Mouse (Mus musculus) erythroblast, embryonic 14.5 days (primary cell): ENCODE measurements around the gene Rgs3. TPM values are rescaled to one million over a fixed set of nuclear protein-coding genes. Genes with fewer than 3 reads are reported as not detected.
A peak's percentile ranks its signal among the peaks of the same experiment; 100 is the strongest.
"Not testable (repeated sequence)": the region's sequence is repeated elsewhere in the genome, so short reads cannot be mapped to it uniquely, and the experiment has no call there.

ENCODE experiments used
- H3K27me3 ChIP-seq: 2 replicates; pipeline ENCODE4 v1.6.1; 2012; ENCODE audit warnings: inconsistent platforms; ENCODE audit not compliant: control insufficient read depth
- H3K36me3 ChIP-seq: 2 replicates; pipeline ENCODE4 v1.6.1; 2012; ENCODE audit warnings: mild to moderate bottlenecking, inconsistent platforms; ENCODE audit not compliant: control insufficient read depth
- H3K4me1 ChIP-seq: 2 replicates; pipeline ENCODE4 v1.6.1; 2012; ENCODE audit warnings: inconsistent platforms; ENCODE audit not compliant: control insufficient read depth
- H3K4me3 ChIP-seq: replicated peaks from 2 replicates; pipeline ENCODE3; 2012; ENCODE audit warnings: moderate library complexity, mild to moderate bottlenecking, inconsistent platforms
- H3K9me3 ChIP-seq: 2 replicates; pipeline ENCODE4 v1.6.1; 2012; ENCODE audit warnings: low read length, inconsistent platforms, mixed read lengths; ENCODE audit not compliant: control insufficient read depth
- GATA1 ChIP-seq: IDR thresholded peaks from 2 replicates; pipeline ENCODE4 v1.6.1; 2012; ENCODE audit warnings: low read length, inconsistent platforms, mixed read lengths
- TAL1 ChIP-seq: IDR thresholded peaks from 3 replicates; pipeline ENCODE4 v1.6.1; 2012; ENCODE audit warnings: low read length, inconsistent platforms, mixed read lengths
- polyA plus RNA-seq: library from polyadenylated mRNA; stranded (reverse); fragments of >175 nt; gene quantifications from 2 replicates; pipeline ENCODE4 v1.2.3, GENCODE M21; 2012

Rgs3 gene
- polyA plus RNA-seq, 1 experiment: 0.13 TPM

DNA sequence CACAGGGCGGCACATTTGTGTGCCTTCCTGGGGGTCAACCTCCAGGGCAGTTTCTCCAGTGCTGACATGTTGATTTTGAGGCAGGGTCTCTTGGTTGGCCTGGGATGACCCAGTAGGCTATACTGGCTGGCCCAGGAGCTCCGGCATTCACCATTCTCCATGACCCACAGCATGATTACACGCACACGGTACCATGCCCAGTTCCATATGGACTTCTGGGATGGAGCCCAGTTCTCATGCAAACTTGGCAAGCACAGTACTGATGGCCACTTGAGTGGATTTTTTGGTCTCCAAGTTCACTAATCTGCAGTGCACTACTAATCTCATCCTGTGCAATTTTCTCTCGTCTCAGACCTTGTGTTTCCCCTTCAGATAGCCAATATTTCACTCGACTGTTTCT, 8.0 kb downstream of the Rgs3 start:
- no peaks in the 10 kb centered on the region for H3K27me3 ChIP-seq
- H3K4me3 ChIP-seq: no peak overlapping the region
- no peaks in the 10 kb centered on the region for H3K4me1 ChIP-seq
- no peaks in the 10 kb centered on the region for H3K36me3 ChIP-seq
- TF ChIP-seq GATA1: no peak
- no peak for TF ChIP-seq TAL1
- H3K9me3 ChIP-seq: no peaks in the 10 kb centered on the region

DNA sequence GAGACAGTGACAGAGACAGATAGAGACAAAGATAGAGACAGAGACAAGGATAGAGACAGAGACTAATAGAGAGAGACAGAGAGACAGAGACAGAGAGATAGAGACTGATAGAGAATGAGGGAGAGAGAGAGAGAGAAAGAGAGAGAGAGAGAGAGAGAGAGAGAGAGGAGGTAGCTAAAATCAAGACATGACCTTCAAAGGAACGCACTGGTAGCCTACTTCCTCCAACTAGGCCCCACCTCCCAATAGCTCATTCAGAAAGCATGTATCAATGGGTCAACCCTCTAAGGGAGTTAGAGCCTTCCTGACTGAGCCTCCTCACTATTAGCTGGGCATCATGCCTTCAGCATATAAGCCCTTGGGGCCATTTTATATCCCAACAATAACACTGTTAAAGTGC, 8.7 kb downstream of the Rgs3 start:
- no peaks in the 10 kb centered on the region for H3K36me3 ChIP-seq
- H3K9me3 ChIP-seq: no peaks in the 10 kb centered on the region
- H3K4me1 ChIP-seq: no peaks in the 10 kb centered on the region
- TF ChIP-seq GATA1 (no peak), TAL1 (no peak)
- H3K27me3 ChIP-seq: no peaks in the 10 kb centered on the region
- H3K4me3 ChIP-seq: no peak overlapping the region

DNA sequence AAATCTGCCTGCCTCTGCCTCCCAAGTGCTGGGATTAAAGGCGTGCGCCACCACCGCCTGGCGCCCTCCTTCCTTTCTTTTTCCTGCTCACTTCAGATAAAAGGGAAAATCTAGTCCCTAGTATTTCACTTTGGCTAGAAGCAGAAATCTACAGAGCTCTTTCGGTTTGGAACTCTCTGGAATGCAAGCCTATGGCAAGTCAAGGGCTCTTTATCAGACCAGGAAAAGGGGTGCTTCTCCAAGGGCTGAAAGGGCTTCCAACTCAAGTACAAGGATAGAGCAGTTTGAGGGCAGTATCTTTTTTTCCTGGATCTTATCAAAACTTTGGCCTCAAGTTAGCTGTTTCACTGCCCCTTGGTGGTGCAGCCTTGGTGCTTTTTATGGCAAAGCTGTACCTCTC, 10.0 kb downstream of the Rgs3 start:
- no peak overlapping the region for H3K4me3 ChIP-seq
- no peaks in the 10 kb centered on the region for H3K4me1 ChIP-seq
- TF ChIP-seq GATA1 (no peak), TAL1 (no peak)
- H3K9me3 ChIP-seq: no peaks in the 10 kb centered on the region
- no peaks in the 10 kb centered on the region for H3K27me3 ChIP-seq
- no peaks in the 10 kb centered on the region for H3K36me3 ChIP-seq

DNA sequence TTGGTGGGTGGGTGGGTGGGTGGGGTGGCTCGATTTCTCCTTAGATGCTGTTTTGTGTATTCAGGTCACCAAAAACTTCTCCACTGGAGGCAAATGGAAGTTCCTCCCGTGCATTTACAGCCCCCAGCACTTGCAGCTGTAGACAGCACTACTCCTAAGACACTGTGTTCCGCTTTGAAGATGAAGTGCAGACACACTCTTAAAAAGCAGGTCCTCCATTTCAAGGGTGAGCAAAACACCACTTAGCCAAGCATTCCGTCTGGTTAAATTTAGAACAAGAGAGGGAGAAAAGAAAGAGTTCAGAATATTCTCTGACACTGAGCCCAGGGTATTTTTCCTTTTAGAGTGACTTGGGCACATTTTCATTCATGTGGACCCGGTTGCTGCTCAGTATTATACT, 10.4 kb downstream of the Rgs3 start:
- H3K36me3 ChIP-seq: no peaks in the 10 kb centered on the region
- no peaks in the 10 kb centered on the region for H3K4me1 ChIP-seq
- no peaks in the 10 kb centered on the region for H3K9me3 ChIP-seq
- H3K4me3 ChIP-seq: no peak overlapping the region
- TF ChIP-seq GATA1: no peak
- TF ChIP-seq TAL1: no peak
- no peaks in the 10 kb centered on the region for H3K27me3 ChIP-seq

DNA sequence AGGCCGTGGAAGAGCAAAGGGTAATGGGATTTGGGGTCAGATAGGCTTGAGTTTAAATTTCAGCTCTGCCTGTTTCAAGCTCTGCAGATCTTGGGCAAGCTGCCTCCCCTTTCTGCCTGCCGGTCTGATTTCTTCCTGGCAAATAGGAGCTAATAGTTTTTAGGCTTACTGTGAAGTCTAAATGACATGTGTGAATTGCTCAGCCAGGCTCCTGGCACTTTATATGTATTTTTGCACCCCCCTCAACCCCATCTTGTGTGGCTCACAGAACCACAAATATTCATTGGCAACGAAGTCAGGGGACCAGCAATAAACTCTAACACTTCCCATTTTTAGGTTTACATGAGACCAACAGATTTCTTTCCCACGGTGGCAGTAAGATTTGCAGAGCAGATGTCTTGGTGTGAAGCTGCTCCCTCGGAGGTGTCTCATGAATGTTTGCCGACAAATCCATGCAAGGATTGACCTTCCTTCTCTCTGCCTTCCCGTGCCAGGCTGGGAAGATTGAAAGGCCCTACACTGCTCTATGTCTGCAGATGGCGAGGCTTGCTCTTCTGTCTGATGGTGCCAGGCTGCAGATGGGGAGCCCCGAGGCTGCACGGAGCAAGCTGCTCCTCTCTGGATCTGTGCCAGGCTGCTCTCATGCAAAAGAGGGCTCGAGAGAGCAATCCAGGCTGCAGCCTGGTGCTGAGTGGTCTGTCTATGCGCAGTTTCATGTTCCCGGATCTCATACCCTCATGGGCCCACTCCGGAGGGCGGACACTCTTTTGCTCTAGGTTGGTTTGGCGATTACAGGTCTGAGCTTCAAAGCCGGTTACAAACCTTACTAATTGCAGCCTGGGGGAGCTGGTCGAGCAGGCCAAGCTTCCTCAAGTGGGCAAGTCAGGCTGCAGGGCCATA, 23.0 kb downstream of the Rgs3 start:
- H3K9me3 ChIP-seq: no peaks in the 10 kb centered on the region
- H3K27me3 ChIP-seq: peaks cover 32% of the 10 kb centered on the region
- TF ChIP-seq TAL1 (no peak), GATA1 (no peak)
- no peaks in the 10 kb centered on the region; the same call in 1 of the 2 replicates for H3K4me1 ChIP-seq
- H3K36me3 ChIP-seq: no peaks in the 10 kb centered on the region
- H3K4me3 ChIP-seq: no peak overlapping the region

DNA sequence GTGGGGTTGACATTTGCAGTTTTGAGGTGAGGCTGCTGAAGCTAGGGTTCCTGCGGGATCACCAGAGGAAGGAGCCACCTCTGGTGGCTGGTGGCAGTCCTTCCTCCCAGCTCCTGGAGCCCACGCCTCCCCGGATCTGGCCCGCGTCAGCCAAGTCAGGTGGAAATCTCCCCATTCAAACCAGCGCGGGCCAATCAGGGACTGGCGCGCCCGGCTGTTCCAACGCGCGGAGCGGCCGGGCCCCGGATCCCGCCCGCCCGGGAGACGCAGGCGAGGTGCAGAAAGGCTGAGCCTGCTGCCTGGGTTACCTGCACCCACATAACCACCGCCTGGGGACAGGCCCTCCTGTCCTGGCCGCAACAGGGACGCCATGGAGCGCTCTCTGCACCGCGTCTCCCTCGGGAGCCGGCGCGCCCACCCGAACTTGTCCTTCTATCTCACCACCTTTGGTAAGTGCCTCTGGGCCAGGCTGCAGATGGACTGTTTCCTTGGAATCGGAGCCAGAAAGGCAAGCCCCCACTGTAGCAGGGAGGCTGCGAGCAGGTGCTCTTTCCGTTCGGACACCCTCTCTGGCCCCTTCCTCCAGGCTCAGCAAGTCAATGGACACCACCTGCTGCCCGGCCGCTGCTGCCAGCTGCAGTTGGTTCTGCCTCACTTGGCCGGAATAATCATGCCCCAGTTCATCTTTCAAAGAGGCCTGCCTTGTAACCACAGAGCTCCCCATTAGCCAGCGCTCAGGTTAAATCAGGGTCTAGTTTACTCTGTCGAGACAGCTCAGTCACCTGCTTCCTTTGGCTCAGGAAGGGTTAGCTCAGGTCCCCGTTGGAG, 23.8 kb downstream of the Rgs3 start:
- no peaks in the 10 kb centered on the region for H3K9me3 ChIP-seq
- TF ChIP-seq TAL1 (no peak), GATA1 (no peak)
- H3K4me3 ChIP-seq: peak overlapping the region; percentile 42
- H3K27me3 ChIP-seq: peaks cover 32% of the 10 kb centered on the region
- no peaks in the 10 kb centered on the region; the same call in 1 of the 2 replicates for H3K4me1 ChIP-seq
- no peaks in the 10 kb centered on the region for H3K36me3 ChIP-seq

DNA sequence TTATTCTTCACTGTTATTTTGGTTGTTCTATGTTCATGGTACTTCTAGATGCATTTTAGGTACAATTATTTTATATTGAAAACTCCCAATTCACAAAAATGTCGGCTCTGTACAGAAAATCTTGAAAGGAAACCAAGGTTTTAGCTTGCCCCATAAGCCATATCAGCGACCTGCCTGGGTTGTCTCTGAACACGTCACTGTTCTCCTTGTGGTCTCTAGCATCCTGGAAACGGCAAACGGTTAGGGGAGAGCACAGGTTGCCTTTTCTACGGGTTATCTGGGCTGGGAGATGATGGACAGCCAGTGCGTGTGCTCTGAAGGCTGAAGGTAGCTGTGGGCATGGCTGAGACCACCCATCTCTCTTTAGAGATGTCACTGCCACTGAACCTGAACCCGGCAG, 27.4 kb downstream of the Rgs3 start:
- no peak for TF ChIP-seq GATA1
- no peak for TF ChIP-seq TAL1
- Histone ChIP-seq H3K4me3 (no peak overlapping the region), H3K36me3 (no peaks in the 10 kb centered on the region), H3K27me3 (peaks cover 26% of the 10 kb centered on the region), H3K9me3 (no peaks in the 10 kb centered on the region), H3K4me1 (peaks cover 2% of the 10 kb centered on the region)

DNA sequence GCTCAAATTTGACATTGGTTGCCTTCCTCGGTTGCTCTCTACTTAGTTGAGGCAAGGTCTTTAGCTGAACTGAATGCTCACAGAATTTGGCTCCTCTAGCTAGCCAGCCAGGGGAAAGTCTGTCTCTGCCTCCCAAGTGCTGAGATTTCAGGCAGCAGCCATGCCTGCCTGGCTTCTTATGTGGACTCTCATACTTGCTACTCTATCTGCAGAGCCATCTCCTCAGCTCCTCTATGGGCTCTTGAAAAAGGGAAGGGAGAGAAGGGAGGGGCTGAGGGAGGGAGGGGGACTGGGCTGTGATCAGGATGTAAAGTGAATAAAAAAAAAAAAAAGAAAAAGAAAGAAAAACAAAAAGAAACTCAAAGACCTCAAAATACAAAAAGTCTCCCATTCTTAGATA, 31.2 kb downstream of the Rgs3 start:
- Histone ChIP-seq H3K36me3 (no peaks in the 10 kb centered on the region), H3K27me3 (no peaks in the 10 kb centered on the region), H3K4me1 (peaks cover 2% of the 10 kb centered on the region), H3K9me3 (no peaks in the 10 kb centered on the region), H3K4me3 (no peak overlapping the region)
- TF ChIP-seq TAL1: no peak

DNA sequence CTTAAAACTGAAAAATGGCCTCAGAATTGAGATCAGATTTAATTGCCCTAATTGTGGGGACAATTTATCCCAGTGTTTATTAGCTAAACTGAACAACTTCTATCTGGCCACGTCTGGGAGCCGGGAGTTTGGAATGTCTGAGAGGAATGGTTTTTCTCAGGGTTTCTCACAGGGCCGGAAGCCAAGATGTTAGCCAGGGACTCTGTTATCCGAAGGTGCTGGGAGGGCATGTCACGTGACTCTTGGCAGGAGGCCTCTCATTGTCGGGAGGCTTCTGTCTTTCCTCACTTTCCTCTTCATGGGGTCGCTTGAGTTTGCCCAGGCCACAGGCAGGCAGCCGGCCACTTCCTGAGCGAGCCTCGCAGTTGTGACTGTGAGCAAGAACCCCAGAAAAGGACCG, 31.7 kb downstream of the Rgs3 start:
- Histone ChIP-seq H3K4me3 (no peak overlapping the region), H3K27me3 (no peaks in the 10 kb centered on the region), H3K4me1 (peaks cover 2% of the 10 kb centered on the region), H3K9me3 (no peaks in the 10 kb centered on the region), H3K36me3 (no peaks in the 10 kb centered on the region)
- no peak for TF ChIP-seq TAL1

DNA sequence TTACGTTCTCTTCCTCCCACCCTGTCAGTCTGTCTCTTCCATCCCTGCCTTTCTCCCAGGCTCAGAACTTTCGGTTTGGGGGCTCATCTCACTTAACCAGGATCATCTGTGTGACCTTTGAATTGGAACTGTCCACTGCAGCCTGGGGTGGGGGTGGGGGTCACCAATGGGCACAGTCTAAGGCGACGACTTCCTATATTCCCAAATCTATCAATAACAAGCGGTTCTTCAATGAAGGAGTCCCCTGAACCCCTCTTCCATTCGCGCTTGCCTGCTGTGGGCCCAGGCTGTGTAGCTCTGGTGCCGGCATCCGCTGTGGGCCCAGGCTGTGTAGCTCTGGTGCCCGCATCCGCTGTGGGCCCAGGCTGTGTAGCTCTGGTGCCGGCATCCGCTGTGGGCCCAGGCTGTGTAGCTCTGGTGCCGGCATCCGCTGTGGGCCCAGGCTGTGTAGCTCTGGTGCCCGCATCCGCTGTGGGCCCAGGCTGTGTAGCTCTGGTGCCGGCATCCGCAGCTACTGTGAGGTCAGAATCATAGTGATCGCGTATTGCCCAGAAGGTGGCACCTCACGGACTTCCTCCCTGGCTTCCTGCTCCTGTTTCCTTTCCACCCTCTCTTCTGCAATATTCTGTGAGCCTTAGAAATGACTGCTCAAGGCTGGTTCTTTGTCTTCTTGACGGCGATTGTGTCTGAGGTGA, 34.0 kb downstream of the Rgs3 start:
- H3K4me3 ChIP-seq, H3K9me3 ChIP-seq, H3K27me3 ChIP-seq, H3K36me3 ChIP-seq, H3K4me1 ChIP-seq: not testable (repeated sequence)
